Mouse (Mus musculus) forebrain, embryonic 16.5 days (tissue): ENCODE results near the gene Enpp1. TPM values are rescaled to one million over a fixed set of nuclear protein-coding genes. Genes with fewer than 3 reads are reported as not detected.

Experiments used
- ATAC-seq: fragments of 200-750 bp; cut with Nextera tagmentation; 2 replicates; pipeline ENCODE4 v1.8.0; 2017; ENCODE audit warnings: mild to moderate bottlenecking, moderate library complexity
- H3K27ac ChIP-seq: fragments of 300-500 bp; sonication (generic); 2 replicates; pipeline ENCODE4 v1.5.1; 2014; ENCODE audit warnings: low read length, control low read depth
- H3K27me3 ChIP-seq: fragments of 300-500 bp; sonication (generic); replicated peaks from 2 replicates; pipeline ENCODE4 v1.6.1; 2014; ENCODE audit warnings: low read length; ENCODE audit not compliant: control insufficient read depth, insufficient read depth
- H3K36me3 ChIP-seq: fragments of 300-500 bp; sonication (generic); 2 replicates; pipeline ENCODE4 v1.6.1; 2014; ENCODE audit not compliant: control insufficient read depth, insufficient read depth
- H3K4me1 ChIP-seq: fragments of 300-500 bp; sonication (generic); replicated peaks from 2 replicates; pipeline ENCODE4 v1.6.1; 2014; ENCODE audit warnings: low read length; ENCODE audit not compliant: control insufficient read depth, insufficient read depth
- H3K4me2 ChIP-seq: fragments of 300-500 bp; sonication (generic); 2 replicates; pipeline ENCODE4 v1.6.1; 2014; ENCODE audit warnings: mild to moderate bottlenecking, low read length, control low read depth
- H3K4me3 ChIP-seq: fragments of 300-500 bp; sonication (generic); replicated peaks from 2 replicates; pipeline ENCODE4 v1.5.1; 2014; ENCODE audit warnings: mild to moderate bottlenecking, low read length, control low read depth
- H3K9ac ChIP-seq: fragments of 300-500 bp; sonication (generic); replicated peaks from 2 replicates; pipeline ENCODE4 v1.6.1; 2014; ENCODE audit warnings: low read depth, low read length, control low read depth
- H3K9me3 ChIP-seq: fragments of 300-500 bp; sonication (generic); 2 replicates; pipeline ENCODE4 v1.6.1; 2016; ENCODE audit warnings: low read length; ENCODE audit not compliant: control insufficient read depth
- WGBS: fragments of 180-500 bp; shearing (Covaris S2); extraction: QIAGEN DNeasy Blood & Tissue Kit; methylation state at CpG from one replicate; pipeline ENCODE4 v1.1.7; 2014; 5-methylcytosine and 5-hydroxymethylcytosine counted together
- polyA plus RNA-seq: library from polyadenylated mRNA; unstranded; fragments of >200 nt; fragmentation: Nextera tagmentation; extraction: Ambion mirVana; gene quantifications from 2 replicates; pipeline ENCODE4 v1.2.1, GENCODE M21; 2015

Gene Enpp1
- polyA plus RNA-seq, 1 experiment from 2014 or later: 0.99 TPM

GRCm38 (mm10) chr10:24596003-24596868 is 115.7 kb downstream of the Enpp1 start:
- peaks cover 15% of the 10 kb centered on the region for H3K4me1 ChIP-seq
- WGBS: 16% methylated on average over 31 of the region's 31 CpGs
- H3K27me3 ChIP-seq: peaks cover 4% of the 10 kb centered on the region; the same call in 1 of the 2 replicates
- no peaks in the 10 kb centered on the region for H3K36me3 ChIP-seq
- H3K27ac ChIP-seq: no peak overlapping the region; the same call in 1 of the 2 replicates
- peak overlapping the region; percentile 97 for H3K4me2 ChIP-seq
- ATAC-seq: peak; percentile 25
- peak overlapping the region; percentile 72 for H3K4me3 ChIP-seq
- H3K9me3 ChIP-seq: no peaks in the 10 kb centered on the region
- H3K9ac ChIP-seq: peak overlapping the region; percentile 73

- H3K9me3 ChIP-seq: no peaks in the 10 kb centered on the region
- peak; percentile 88 for ATAC-seq
- peak within 1 kb of the TSS; percentile 72 for H3K4me3 ChIP-seq
- WGBS: 0% methylated on average over 53 of the region's 53 CpGs
- peaks cover 4% of the 10 kb centered on the region; the same call in 1 of the 2 replicates for H3K27me3 ChIP-seq
- H3K27ac ChIP-seq: peak within 1 kb of the TSS; percentile 28
- H3K4me1 ChIP-seq: peaks cover 15% of the 10 kb centered on the region
- H3K9ac ChIP-seq: peak within 1 kb of the TSS; percentile 73
- H3K4me2 ChIP-seq: peak within 1 kb of the TSS; percentile 97
- H3K36me3 ChIP-seq: no peaks in the 10 kb centered on the region
Observed at GRCm38 (mm10) chr10:24595250-24596002, 116.5 kb downstream of the Enpp1 start, which contains the start of gene Ccn2. Ccn2 (plus strand) TSS chr10:24595442.

- Histone ChIP-seq H3K36me3 (no peaks in the 10 kb centered on the region), H3K9ac (no peak overlapping the region), H3K27ac (no peak overlapping the region), H3K4me1 (peaks cover 15% of the 10 kb centered on the region), H3K4me2 (no peak overlapping the region), H3K9me3 (no peaks in the 10 kb centered on the region), H3K4me3 (no peak overlapping the region), H3K27me3 (peaks cover 4% of the 10 kb centered on the region; the same call in 1 of the 2 replicates)
- no peak for ATAC-seq
- 83% methylated on average over 4 of the region's 4 CpGs for WGBS
Observed at GRCm38 (mm10) chr10:24593556-24593955, 118.4 kb downstream of the Enpp1 start.

- Histone ChIP-seq H3K4me3 (no peak overlapping the region), H3K27me3 (peaks cover 4% of the 10 kb centered on the region; the same call in 1 of the 2 replicates), H3K4me2 (no peak overlapping the region), H3K36me3 (no peaks in the 10 kb centered on the region), H3K4me1 (peaks cover 15% of the 10 kb centered on the region), H3K9me3 (no peaks in the 10 kb centered on the region), H3K9ac (no peak overlapping the region), H3K27ac (no peak overlapping the region)
- 91% methylated on average over 7 of the region's 7 CpGs for WGBS
- no peak for ATAC-seq
Observed at GRCm38 (mm10) chr10:24592969-24593368, 119.0 kb downstream of the Enpp1 start.

DNA sequence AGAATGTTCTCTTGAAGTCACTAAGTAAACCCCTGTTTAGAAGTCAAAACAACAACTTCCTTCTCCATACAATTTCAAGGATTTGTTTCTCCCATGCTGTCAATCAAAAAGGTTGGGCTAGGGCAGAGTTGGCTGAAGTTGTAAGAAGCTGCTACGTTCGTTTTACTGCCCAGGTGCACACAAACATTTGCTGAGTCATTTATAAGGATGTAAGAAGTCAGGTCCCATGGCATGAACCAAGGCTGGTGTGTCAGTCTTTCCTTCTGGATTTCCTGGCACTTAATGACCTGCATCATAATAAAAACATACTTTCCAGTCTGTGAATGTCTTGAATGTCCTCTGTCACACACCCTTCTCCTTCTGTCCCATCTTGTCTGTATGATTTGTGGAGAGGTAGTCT is 119.6 kb downstream of the Enpp1 start:
- Histone ChIP-seq H3K36me3 (no peaks in the 10 kb centered on the region), H3K4me3 (no peak overlapping the region), H3K9me3 (no peaks in the 10 kb centered on the region), H3K4me1 (peaks cover 15% of the 10 kb centered on the region), H3K4me2 (no peak overlapping the region), H3K27me3 (peaks cover 4% of the 10 kb centered on the region; the same call in 1 of the 2 replicates), H3K9ac (no peak overlapping the region), H3K27ac (no peak overlapping the region)
- ATAC-seq: no peak
- 70% methylated on average over 2 of the region's 2 CpGs for WGBS

DNA sequence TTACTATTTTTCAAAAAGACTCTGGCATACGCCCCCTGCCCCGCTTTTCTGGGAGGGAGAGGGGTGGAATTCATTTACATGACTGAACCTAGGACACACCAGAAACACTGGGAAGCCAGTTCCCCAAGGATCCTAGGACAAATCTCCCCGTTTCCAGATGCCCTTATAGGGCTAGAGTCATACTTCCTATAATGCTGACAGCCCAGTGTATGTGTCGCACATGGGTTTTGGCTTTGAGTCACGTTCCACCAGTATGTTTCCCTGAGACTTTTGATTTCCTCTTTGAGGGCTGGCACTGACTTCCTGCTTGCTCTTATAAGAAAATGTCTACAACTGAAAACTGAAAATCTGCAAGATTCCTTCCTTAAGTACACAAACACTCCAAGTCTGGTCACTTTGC is 120.2 kb downstream of the Enpp1 start:
- Histone ChIP-seq H3K9me3 (no peaks in the 10 kb centered on the region), H3K27me3 (peaks cover 4% of the 10 kb centered on the region; the same call in 1 of the 2 replicates), H3K9ac (no peak overlapping the region), H3K4me2 (no peak overlapping the region), H3K27ac (no peak overlapping the region), H3K4me3 (no peak overlapping the region), H3K4me1 (peaks cover 11% of the 10 kb centered on the region), H3K36me3 (no peaks in the 10 kb centered on the region)
- WGBS: 78% methylated on average over 5 of the region's 5 CpGs
- no peak for ATAC-seq

GRCm38 (mm10) chr10:24591136-24591535 is 120.8 kb downstream of the Enpp1 start:
- Histone ChIP-seq H3K9ac (no peak overlapping the region), H3K9me3 (no peaks in the 10 kb centered on the region), H3K4me1 (peaks cover 8% of the 10 kb centered on the region), H3K4me3 (no peak overlapping the region), H3K27ac (no peak overlapping the region), H3K27me3 (peaks cover 4% of the 10 kb centered on the region; the same call in 1 of the 2 replicates), H3K36me3 (no peaks in the 10 kb centered on the region), H3K4me2 (no peak overlapping the region)
- ATAC-seq: peak; percentile 69
- 19% methylated on average over 4 of the region's 4 CpGs for WGBS

DNA sequence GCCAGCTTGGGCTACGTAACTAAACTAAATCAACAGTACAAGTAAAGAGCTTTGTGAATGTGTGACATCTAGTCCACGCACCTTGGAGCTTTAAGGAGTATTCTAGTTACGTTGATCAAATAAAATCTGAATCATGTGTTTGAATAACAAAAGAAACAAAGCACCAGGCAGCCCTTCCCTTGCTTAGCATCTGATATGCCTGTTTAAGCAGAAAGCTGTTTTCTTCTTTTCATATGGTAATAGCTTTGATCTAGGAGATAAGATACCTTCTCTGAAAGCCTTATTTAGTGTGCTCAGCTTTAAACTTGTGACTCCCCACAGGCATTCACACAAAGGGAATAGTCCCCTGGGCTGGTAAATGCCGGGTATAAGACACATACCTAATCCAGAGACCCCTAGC is 121.4 kb downstream of the Enpp1 start:
- H3K27ac ChIP-seq: no peak overlapping the region
- 41% methylated on average over 4 of the region's 4 CpGs for WGBS
- ATAC-seq: no peak

DNA sequence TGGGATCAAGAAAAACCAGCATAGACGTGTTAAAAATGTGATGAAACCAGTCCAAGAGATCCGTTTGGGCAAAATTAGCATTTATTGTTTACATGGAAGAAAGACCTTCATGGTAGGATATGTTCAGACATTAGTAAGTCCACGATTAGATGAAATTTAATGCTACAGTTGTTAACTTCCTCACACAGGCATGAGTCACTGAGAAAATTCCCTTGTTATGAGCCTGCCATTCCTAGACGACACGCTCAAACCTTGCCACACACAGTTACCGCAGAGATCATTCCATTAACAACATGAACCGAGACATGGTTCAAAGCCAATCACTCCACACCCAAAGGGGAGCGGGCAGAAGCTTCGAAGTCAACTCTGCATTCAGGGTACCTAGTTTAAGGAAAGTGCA is 122.7 kb downstream of the Enpp1 start:
- Histone ChIP-seq H3K4me1 (no peaks in the 10 kb centered on the region), H3K9me3 (no peaks in the 10 kb centered on the region), H3K4me3 (no peak overlapping the region), H3K36me3 (no peaks in the 10 kb centered on the region), H3K9ac (no peak overlapping the region), H3K4me2 (no peak overlapping the region), H3K27ac (no peak overlapping the region), H3K27me3 (no peaks in the 10 kb centered on the region)
- no peak for ATAC-seq
- 93% methylated on average over 9 of the region's 9 CpGs for whole genome bisulfite sequencing

More for the DNA sequence above, 121.4 kb downstream of the Enpp1 start:
- Histone ChIP-seq H3K4me1 (peaks cover 4% of the 10 kb centered on the region; the same call in 1 of the 2 replicates), H3K9ac (no peak overlapping the region), H3K4me2 (no peak overlapping the region), H3K36me3 (no peaks in the 10 kb centered on the region), H3K9me3 (no peaks in the 10 kb centered on the region), H3K27me3 (peaks cover 4% of the 10 kb centered on the region; the same call in 1 of the 2 replicates), H3K4me3 (no peak overlapping the region)
